Mouse (Mus musculus) bone marrow macrophage, adult 2 months (primary cell): ENCODE results near the gene Hipk3.

Experiments
- CTCF ChIP-seq: IDR thresholded peaks from 2 replicates; pipeline ENCODE4 v1.5.1; 2012; ENCODE audit warnings: low read depth, mild to moderate bottlenecking, low read length, moderate library complexity
- POLR2A ChIP-seq: IDR thresholded peaks from 2 replicates; pipeline ENCODE4 v1.6.1; 2012; ENCODE audit warnings: mild to moderate bottlenecking, low read depth, low read length, borderline replicate concordance

GRCm38 (mm10) chr2:104511622-104512021 is 17.4 kb upstream of the Hipk3 start:
- TF ChIP-seq POLR2A (no peak), CTCF (no peak)
